Mouse (Mus musculus) stomach, embryonic 15.5 days (tissue): ENCODE results near the gene F5. TPM values are rescaled to one million over a fixed set of nuclear protein-coding genes. Genes with fewer than 3 reads are reported as not detected.

Experiments used
- ATAC-seq: fragments of 200-750 bp; cut with Nextera tagmentation; 2 replicates; pipeline ENCODE4 v1.8.0; 2017; ENCODE audit warnings: low read depth, moderate number of reproducible peaks, moderate TSS enrichment; ENCODE audit not compliant: insufficient read depth, low FRiP score
- H3K27ac ChIP-seq: fragments of 300-500 bp; sonication (generic); 2 replicates; pipeline ENCODE4 v1.5.1; 2015; ENCODE audit warnings: mild to moderate bottlenecking, inconsistent platforms
- H3K27me3 ChIP-seq: fragments of 300-500 bp; sonication (generic); replicated peaks from 2 replicates; pipeline ENCODE4 v1.6.1; 2015; ENCODE audit warnings: inconsistent platforms
- H3K36me3 ChIP-seq: fragments of 300-500 bp; sonication (generic); 2 replicates; pipeline ENCODE4 v1.6.1; 2015; ENCODE audit warnings: inconsistent platforms
- H3K4me1 ChIP-seq: fragments of 300-500 bp; sonication (generic); 2 replicates; pipeline ENCODE4 v1.6.1; 2015; ENCODE audit warnings: inconsistent platforms
- H3K4me2 ChIP-seq: fragments of 300-500 bp; sonication (generic); 2 replicates; pipeline ENCODE4 v1.6.1; 2015; ENCODE audit warnings: mild to moderate bottlenecking, inconsistent platforms
- H3K4me3 ChIP-seq: fragments of 300-500 bp; sonication (generic); replicated peaks from 2 replicates; pipeline ENCODE4 v1.5.1; 2015; ENCODE audit warnings: inconsistent platforms
- H3K9ac ChIP-seq: fragments of 300-500 bp; sonication (generic); 2 replicates; pipeline ENCODE4 v1.6.1; 2015; ENCODE audit warnings: inconsistent platforms
- H3K9me3 ChIP-seq: fragments of 300-500 bp; sonication (generic); 2 replicates; pipeline ENCODE4 v1.6.1; 2016; ENCODE audit warnings: inconsistent platforms
- WGBS: fragments of 180-500 bp; shearing (Covaris S2); methylation state at CpG from one replicate; pipeline ENCODE4 v1.1.7; 2015; 5-methylcytosine and 5-hydroxymethylcytosine counted together
- polyA plus RNA-seq: library from polyadenylated mRNA; unstranded; fragments of >200 nt; fragmentation: Nextera tagmentation; extraction: Ambion mirVana; gene quantifications from 2 replicates; pipeline ENCODE4 v1.2.1, GENCODE M21; 2015

F5 gene
- polyA plus RNA-seq = 1.0 and 1.1 TPM in 2 replicates

DNA sequence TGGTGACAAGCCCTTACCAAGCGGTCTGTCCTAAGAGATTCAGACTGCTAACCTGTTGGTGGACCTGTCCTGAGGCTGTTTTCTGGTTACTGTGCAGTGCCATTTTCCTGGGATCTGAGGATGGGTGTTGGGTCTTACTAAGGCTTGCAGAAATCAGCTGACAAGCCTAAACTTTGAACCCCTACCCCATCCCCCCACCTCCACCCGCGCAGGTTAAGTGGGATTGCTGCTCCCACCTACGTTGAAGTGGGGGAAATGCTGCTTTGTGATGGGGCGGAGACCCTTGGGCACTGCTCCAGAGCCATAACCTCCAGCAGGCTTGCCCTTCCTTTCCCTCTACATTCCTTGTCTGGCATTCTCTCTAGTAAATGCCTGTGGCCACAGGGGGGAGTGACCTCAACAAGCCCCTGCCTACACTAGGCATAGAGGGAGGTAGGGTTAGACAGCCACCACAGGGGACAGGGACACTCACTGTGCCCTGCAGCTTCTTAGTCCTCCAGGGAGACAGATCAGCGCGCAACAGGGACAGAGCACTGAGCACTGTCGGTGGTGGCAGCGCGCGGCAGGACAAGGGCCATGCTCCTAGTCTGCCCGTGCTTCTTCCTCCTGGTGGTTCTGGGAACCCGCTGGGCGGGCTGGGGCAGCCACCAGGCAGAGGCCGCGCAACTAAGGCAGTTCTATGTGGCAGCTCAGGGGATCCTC lies at the start of gene F5:
F5 (plus strand) TSS at position 452 of the 702 bp plus-strand sequence.
- Histone ChIP-seq H3K27ac (no peak within 1 kb of the TSS), H3K4me2 (peak within 1 kb of the TSS; percentile 32), H3K4me1 (no peaks in the 10 kb centered on the region), H3K4me3 (no peak within 1 kb of the TSS), H3K36me3 (no peaks in the 10 kb centered on the region), H3K27me3 (no peaks in the 10 kb centered on the region), H3K9me3 (no peaks in the 10 kb centered on the region), H3K9ac (no peak within 1 kb of the TSS)
- ATAC-seq = peak; percentile 52
- 16% methylated on average over 16 of the region's 16 CpGs for WGBS

DNA sequence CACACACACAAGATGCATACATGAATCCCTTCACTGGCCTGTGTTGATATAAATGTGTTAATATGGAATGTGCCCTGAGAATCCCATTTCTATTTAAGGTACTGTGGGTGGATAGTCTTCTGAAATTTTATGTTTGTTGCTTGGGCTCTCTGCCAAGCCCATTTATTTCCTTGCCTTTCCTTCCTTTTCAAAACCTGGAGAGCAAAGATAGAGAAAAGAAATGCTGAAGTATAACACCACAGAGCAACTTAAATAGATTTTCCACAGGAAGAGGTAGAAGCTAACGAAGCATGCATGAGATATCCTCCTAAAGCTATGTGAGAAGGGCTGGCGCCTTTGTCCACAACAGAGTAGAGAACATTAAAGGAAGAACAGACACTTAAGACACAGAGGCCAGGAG lies 41.9 kb upstream of the F5 start:
- 67% methylated on average over 2 of the region's 2 CpGs for WGBS

DNA sequence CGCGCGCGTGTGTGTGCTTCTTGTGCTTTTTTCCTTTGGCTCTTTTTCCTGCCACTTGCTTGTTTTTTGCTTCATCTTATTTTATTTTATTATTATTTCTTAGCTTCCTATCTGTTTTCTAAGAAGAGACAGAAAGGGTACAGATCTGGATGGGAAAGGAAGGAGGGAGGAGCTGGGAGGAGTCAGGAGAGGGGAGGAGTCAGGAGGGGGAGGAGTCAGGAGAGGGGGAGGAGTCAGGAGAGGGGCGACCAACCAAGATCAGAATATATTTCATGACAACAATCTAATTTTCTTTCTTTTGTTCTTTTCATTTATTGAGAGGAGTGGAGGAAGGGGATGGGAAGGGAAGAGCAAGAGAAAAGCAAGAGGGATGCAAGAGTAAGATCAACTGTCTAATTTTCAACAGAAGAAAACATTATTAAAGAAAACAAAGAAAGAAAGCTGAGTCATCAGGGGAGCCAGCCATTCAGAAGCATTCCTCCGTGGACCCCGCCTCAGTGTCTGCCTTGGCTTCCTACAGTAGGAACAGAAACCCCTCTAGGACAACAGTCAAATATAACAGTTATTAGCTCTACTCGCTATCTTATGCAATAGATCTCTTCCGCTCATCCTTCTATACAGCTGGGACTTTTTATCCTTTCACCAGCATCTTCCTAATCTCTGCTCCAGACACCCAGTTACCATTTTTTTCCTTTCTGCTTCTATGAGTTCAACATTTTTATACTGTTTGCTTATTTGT lies 40.9 kb upstream of the F5 start:
- H3K9ac ChIP-seq = no peak overlapping the region
- no peaks in the 10 kb centered on the region for H3K4me1 ChIP-seq
- no peak overlapping the region for H3K4me2 ChIP-seq
- no peak overlapping the region for H3K4me3 ChIP-seq
- no peaks in the 10 kb centered on the region for H3K36me3 ChIP-seq
- H3K9me3 ChIP-seq = no peaks in the 10 kb centered on the region
- WGBS = 93% methylated on average over 9 of the region's 9 CpGs
- H3K27me3 ChIP-seq = no peaks in the 10 kb centered on the region
- no peak for ATAC-seq
- H3K27ac ChIP-seq = no peak overlapping the region

More for the DNA sequence above, 41.9 kb upstream of the F5 start:
- Histone ChIP-seq H3K9me3 (no peaks in the 10 kb centered on the region), H3K4me3 (no peak overlapping the region), H3K27ac (no peak overlapping the region), H3K27me3 (no peaks in the 10 kb centered on the region), H3K36me3 (no peaks in the 10 kb centered on the region), H3K4me2 (no peak overlapping the region), H3K4me1 (no peaks in the 10 kb centered on the region), H3K9ac (no peak overlapping the region)
- ATAC-seq = no peak

GRCm38 (mm10) chr1:164114280-164114679 lies 37.4 kb upstream of the F5 start:
- 79% methylated on average over 5 of the region's 5 CpGs for WGBS

GRCm38 (mm10) chr1:164114947-164115493 lies 36.6 kb upstream of the F5 start, which contains the start of gene Selp:
Selp (plus strand) TSS chr1:164115264.
- no peaks in the 10 kb centered on the region for H3K9me3 ChIP-seq
- WGBS = 56% methylated on average over 8 of the region's 8 CpGs
- H3K4me3 ChIP-seq = no peak within 1 kb of the TSS
- H3K4me1 ChIP-seq = no peaks in the 10 kb centered on the region
- no peak within 1 kb of the TSS for H3K27ac ChIP-seq
- no peak within 1 kb of the TSS for H3K4me2 ChIP-seq
- ATAC-seq = no peak
- H3K9ac ChIP-seq = no peak within 1 kb of the TSS
- H3K27me3 ChIP-seq = no peaks in the 10 kb centered on the region
- no peaks in the 10 kb centered on the region for H3K36me3 ChIP-seq

More at GRCm38 (mm10) chr1:164114280-164114679, 37.4 kb upstream of the F5 start:
- Histone ChIP-seq H3K4me1 (no peaks in the 10 kb centered on the region), H3K27me3 (no peaks in the 10 kb centered on the region), H3K36me3 (no peaks in the 10 kb centered on the region), H3K9ac (no peak overlapping the region), H3K9me3 (no peaks in the 10 kb centered on the region), H3K27ac (no peak overlapping the region), H3K4me3 (no peak overlapping the region), H3K4me2 (no peak overlapping the region)
- ATAC-seq = no peak

- no peak overlapping the region for H3K4me2 ChIP-seq
- ATAC-seq = no peak
- H3K27me3 ChIP-seq = no peaks in the 10 kb centered on the region
- H3K27ac ChIP-seq = no peak overlapping the region
- WGBS = 79% methylated on average over 6 of the region's 6 CpGs
- no peaks in the 10 kb centered on the region for H3K4me1 ChIP-seq
- no peaks in the 10 kb centered on the region for H3K36me3 ChIP-seq
- no peak overlapping the region for H3K4me3 ChIP-seq
- H3K9me3 ChIP-seq = no peaks in the 10 kb centered on the region
- no peak overlapping the region for H3K9ac ChIP-seq
These were observed 36.0 kb upstream of the F5 start for GRCm38 (mm10) chr1:164115647-164116046.

DNA sequence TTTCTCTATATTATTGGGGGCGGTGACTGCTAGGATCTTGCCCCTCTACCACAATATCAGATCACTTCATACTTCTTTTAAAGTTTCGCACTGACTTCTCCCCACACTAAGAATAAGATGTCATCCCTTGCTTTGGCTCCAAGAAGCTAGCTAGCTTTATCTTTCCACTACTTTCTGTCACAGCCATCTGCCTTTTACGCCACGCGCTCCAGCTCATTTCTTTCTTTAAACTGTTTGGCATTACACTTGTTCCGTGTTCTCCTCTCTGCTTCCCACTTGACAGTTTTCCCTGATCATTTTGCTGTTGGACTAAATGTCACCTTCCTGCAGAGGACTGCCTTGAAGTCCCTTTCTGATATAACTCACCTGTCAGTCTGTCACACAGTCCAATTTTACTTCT lies 33.8 kb upstream of the F5 start:
- 79% methylated on average over 6 of the region's 6 CpGs for WGBS
- Histone ChIP-seq H3K27me3 (no peaks in the 10 kb centered on the region), H3K27ac (no peak overlapping the region), H3K9ac (no peak overlapping the region), H3K4me1 (no peaks in the 10 kb centered on the region), H3K36me3 (no peaks in the 10 kb centered on the region), H3K9me3 (no peaks in the 10 kb centered on the region), H3K4me3 (no peak overlapping the region), H3K4me2 (no peak overlapping the region)
- ATAC-seq = no peak

DNA sequence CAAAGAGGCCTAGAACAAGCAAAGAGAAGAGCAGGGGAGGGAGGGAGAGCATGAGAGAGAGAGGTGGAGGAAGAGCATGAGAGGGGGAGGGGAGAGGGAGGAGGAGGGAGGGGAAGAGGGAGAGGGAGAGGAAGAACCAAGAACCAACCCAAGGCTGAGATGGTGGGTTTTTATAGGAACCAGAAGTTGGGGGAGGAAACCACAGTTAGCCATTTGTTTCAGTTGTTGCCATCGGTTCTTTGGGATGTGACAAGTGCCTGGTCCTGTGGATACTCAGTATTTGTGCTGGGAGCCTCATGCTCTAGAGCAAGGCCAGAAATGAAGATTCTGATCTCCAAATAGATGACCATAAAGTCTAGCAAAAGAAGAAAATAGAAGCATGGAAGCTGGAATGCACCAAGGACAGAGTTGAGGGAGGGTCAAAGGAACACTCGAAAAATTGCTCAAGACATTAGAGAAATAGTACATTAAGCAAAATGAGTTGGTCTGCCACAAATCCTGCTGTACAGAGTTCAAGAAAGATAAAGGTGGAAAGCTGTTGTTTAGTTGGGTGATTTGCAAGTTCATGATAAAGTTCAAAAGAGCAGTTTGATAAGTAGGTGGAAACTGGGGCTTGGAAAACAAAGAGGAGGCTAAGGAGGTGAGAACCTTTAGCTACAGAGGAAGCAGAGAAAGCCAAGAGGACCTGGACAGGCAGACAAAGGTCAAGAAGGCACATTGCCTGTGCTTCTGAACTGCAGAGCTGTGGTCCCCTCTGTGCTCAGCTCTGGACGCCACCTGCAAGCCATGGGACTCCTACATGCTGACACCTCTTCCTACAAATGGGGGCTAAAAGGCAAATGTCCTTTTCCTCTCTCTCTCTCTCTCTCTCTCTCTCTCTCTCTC lies 31.5 kb upstream of the F5 start:
- Histone ChIP-seq H3K9me3 (no peaks in the 10 kb centered on the region), H3K36me3 (no peaks in the 10 kb centered on the region), H3K4me3 (no peak overlapping the region), H3K4me1 (no peaks in the 10 kb centered on the region), H3K27me3 (no peaks in the 10 kb centered on the region), H3K4me2 (no peak overlapping the region), H3K9ac (no peak overlapping the region), H3K27ac (no peak overlapping the region)
- no peak for ATAC-seq
- WGBS = 67% methylated on average over 3 of the region's 3 CpGs

- H3K4me1 ChIP-seq = no peaks in the 10 kb centered on the region
- no peaks in the 10 kb centered on the region for H3K36me3 ChIP-seq
- H3K27me3 ChIP-seq = no peaks in the 10 kb centered on the region
- ATAC-seq = no peak
- 82% methylated on average over 3 of the region's 3 CpGs for WGBS
- H3K27ac ChIP-seq = no peak overlapping the region
- H3K4me2 ChIP-seq = no peak overlapping the region
- H3K4me3 ChIP-seq = no peak overlapping the region
- H3K9ac ChIP-seq = no peak overlapping the region
- no peaks in the 10 kb centered on the region for H3K9me3 ChIP-seq
These were observed 30.9 kb upstream of the F5 start for GRCm38 (mm10) chr1:164120777-164121158.

DNA sequence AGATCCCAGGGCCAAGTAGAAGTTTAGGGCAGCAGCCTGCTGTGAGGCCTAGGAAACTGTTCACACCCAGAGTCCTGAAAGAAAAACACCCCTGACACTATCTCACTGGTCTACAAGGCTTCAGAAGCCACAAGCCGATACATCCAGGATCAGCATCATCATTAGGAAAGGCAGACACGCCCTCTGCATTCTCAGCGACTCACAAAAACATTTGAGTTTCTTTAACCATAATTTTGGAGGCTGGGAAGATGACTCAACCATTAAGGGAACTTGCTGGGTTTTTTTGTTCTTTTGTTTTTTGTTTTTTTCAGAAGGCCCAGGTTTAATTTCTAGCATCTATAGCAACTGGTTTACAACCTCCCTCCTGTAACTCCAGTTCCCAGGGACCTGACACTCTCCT lies 27.8 kb upstream of the F5 start:
- no peaks in the 10 kb centered on the region for H3K9me3 ChIP-seq
- H3K27me3 ChIP-seq = no peaks in the 10 kb centered on the region
- ATAC-seq = no peak
- no peaks in the 10 kb centered on the region for H3K36me3 ChIP-seq
- 60% methylated on average over 3 of the region's 3 CpGs for WGBS
- no peak overlapping the region for H3K4me3 ChIP-seq
- H3K27ac ChIP-seq = no peak overlapping the region
- no peak overlapping the region for H3K9ac ChIP-seq
- no peak overlapping the region for H3K4me2 ChIP-seq
- H3K4me1 ChIP-seq = no peaks in the 10 kb centered on the region

GRCm38 (mm10) chr1:164130013-164130412 lies 21.6 kb upstream of the F5 start:
- no peak overlapping the region for H3K9ac ChIP-seq
- no peaks in the 10 kb centered on the region for H3K4me1 ChIP-seq
- H3K9me3 ChIP-seq = no peaks in the 10 kb centered on the region
- no peak overlapping the region for H3K4me2 ChIP-seq
- H3K27ac ChIP-seq = no peak overlapping the region
- H3K27me3 ChIP-seq = no peaks in the 10 kb centered on the region
- no peak for ATAC-seq
- no peak overlapping the region for H3K4me3 ChIP-seq
- 62% methylated on average over 3 of the region's 3 CpGs for WGBS
- no peaks in the 10 kb centered on the region for H3K36me3 ChIP-seq
